Mouse (Mus musculus) ovary, postnatal 36 days (tissue): ENCODE results near the gene Tbc1d22b.
"Not testable (repeated sequence)": the region's sequence is repeated elsewhere in the genome, so short reads cannot be mapped to it uniquely, and the experiment has no call there.

ENCODE experiments used
- DNase-seq: peaks from one replicate; pipeline ENCODE4 v3.0.0; 2022; ENCODE audit warnings: low spot score, mixed read lengths

Tbc1d22b gene

GRCm38 (mm10) chr17:29549543-29550428, at the start of gene Tbc1d22b, which contains the start of gene Gm17657:
Gene Tbc1d22b (plus strand): TSS chr17:29549785.
Gene Gm17657 (minus strand): TSS chr17:29549638.
- DNase-seq = peak; percentile 92

GRCm38 (mm10) chr17:29500243-29500740, 49.3 kb upstream of the Tbc1d22b start:
- DNase-seq = no peak

GRCm38 (mm10) chr17:29500802-29501469, 48.6 kb upstream of the Tbc1d22b start:
- no peak for DNase-seq

GRCm38 (mm10) chr17:29502005-29502668, 47.4 kb upstream of the Tbc1d22b start:
- no peak for DNase-seq

GRCm38 (mm10) chr17:29502669-29503665, 46.6 kb upstream of the Tbc1d22b start:
- DNase-seq = no peak

- no peak for DNase-seq
Measured at GRCm38 (mm10) chr17:29503700-29504099, 45.9 kb upstream of the Tbc1d22b start.

- no peak for DNase-seq
Measured at GRCm38 (mm10) chr17:29508927-29509608, 40.5 kb upstream of the Tbc1d22b start.

- DNase-seq = no peak
Measured at GRCm38 (mm10) chr17:29510691-29511090, 38.9 kb upstream of the Tbc1d22b start.

- peak; percentile 66 for DNase-seq
Measured at GRCm38 (mm10) chr17:29513044-29513730, 36.4 kb upstream of the Tbc1d22b start.

GRCm38 (mm10) chr17:29514435-29514834, 35.1 kb upstream of the Tbc1d22b start:
- peak; percentile 68 for DNase-seq

GRCm38 (mm10) chr17:29518665-29519064, 30.9 kb upstream of the Tbc1d22b start:
- not testable (repeated sequence) for DNase-seq

GRCm38 (mm10) chr17:29519731-29520130, 29.9 kb upstream of the Tbc1d22b start:
- DNase-seq = no peak

- DNase-seq = no peak
Measured at GRCm38 (mm10) chr17:29525613-29526012, 24.0 kb upstream of the Tbc1d22b start.

- DNase-seq = no peak
Measured at GRCm38 (mm10) chr17:29528568-29529187, 20.9 kb upstream of the Tbc1d22b start.

GRCm38 (mm10) chr17:29530508-29530907, 19.1 kb upstream of the Tbc1d22b start:
- no peak for DNase-seq

- no peak for DNase-seq
Measured at GRCm38 (mm10) chr17:29531278-29531677, 18.3 kb upstream of the Tbc1d22b start.

GRCm38 (mm10) chr17:29531757-29532384, 17.7 kb upstream of the Tbc1d22b start:
- no peak for DNase-seq

GRCm38 (mm10) chr17:29533866-29534265, 15.7 kb upstream of the Tbc1d22b start:
- no peak for DNase-seq

- DNase-seq = no peak
Measured at GRCm38 (mm10) chr17:29540426-29540825, 9.2 kb upstream of the Tbc1d22b start.
